ENCODE assay signal across 9 mouse cellular contexts in the genomic region with DNA sequence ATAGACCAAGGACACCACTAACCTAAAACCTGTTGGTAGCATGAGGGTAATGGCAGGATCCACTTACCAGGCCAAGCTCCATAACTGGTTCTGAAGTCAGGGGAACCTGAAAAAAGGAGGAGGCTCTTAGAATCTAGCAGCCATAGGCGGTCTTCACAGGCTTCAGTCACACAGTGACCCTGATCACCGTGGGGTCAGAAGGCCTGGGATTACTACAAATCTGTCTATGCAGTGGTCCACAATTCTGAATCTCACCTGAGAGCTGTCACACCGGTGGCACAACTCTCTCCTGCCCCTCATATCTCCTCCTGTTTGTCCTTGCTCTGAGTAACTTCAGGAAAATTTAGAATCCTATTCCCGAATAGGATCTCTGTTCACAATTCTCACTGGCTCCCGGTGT. TPM values are rescaled to one million over a fixed set of nuclear protein-coding genes. Genes with fewer than 3 reads are reported as not detected.
DNase-seq lines count a peak whose midpoint lies in the region; ATAC-seq and TF ChIP-seq lines count a peak whose summit lies in the region.
"Had no signal": no experiment of that assay in that cellular context is flagged by ENCODE, and none has a peak within 500 bp of the region (broad histone marks: within the 10 kb centered on the region; RNA-seq: fewer than 3 reads in every experiment).

No protein-coding gene starts in this region.

- no peaks in the 10 kb centered on the region for H3K9me3 ChIP-seq in kidney, embryonic 14.5 days (ENCODE audit: control insufficient read depth, low read length)
- H3K9me3 ChIP-seq in heart, postnatal 0 days (replicated peaks; ENCODE audit: control insufficient read depth, low read length) = no peaks in the 10 kb centered on the region

- peak overlapping the region; percentile 61 for H3K4me3 ChIP-seq in kidney, embryonic 14.5 days (ENCODE audit: low read length)
- H3K4me3 ChIP-seq in heart, postnatal 0 days (ENCODE audit: low read depth, low read length) = peak overlapping the region; percentile 74

- no peaks in the 10 kb centered on the region for H3K27me3 ChIP-seq in kidney, embryonic 14.5 days (ENCODE audit: control insufficient read depth, insufficient read depth, low read length)
- no peaks in the 10 kb centered on the region for H3K27me3 ChIP-seq in heart, postnatal 0 days (ENCODE audit: control insufficient read depth, insufficient read depth, low read length)

- TF ChIP-seq POLR2A in brain, embryonic 14.5 days (IDR thresholded peaks at IDR 0.05; ENCODE audit: borderline replicate concordance, extremely low read depth, insufficient read depth, insufficient read length, poor library complexity, severe bottlenecking) = no peak

- 48% methylated on average over 5 of the region's 5 CpGs for WGBS in kidney, embryonic 14.5 days
- 47% methylated on average over 5 of the region's 5 CpGs for WGBS in heart, postnatal 0 days

- H3K4me2 ChIP-seq in kidney, embryonic 14.5 days (replicated peaks; ENCODE audit: low read depth, low read length) = peak overlapping the region; percentile 64
- H3K4me2 ChIP-seq in heart, postnatal 0 days (ENCODE audit: low read depth, low read length) = peak overlapping the region; percentile 79

- intact Hi-C loops in left cerebral cortex, postnatal 10 days (cut with DNase I) = no loop called here

- no peak for DNase-seq in kidney, adult 9 months
- peak; percentile 0 for DNase-seq in brain, embryonic 14.5 days (ENCODE audit: low read depth)
- DNase-seq in heart, postnatal 0 days (ENCODE audit: low spot score) = no peak
- DNase-seq in urinary bladder, postnatal 4 days (ENCODE audit: low spot score in 2 of 2) = no peak
- DNase-seq in urinary bladder, postnatal 10 days (ENCODE audit: low spot score) = no peak
- DNase-seq in left cerebral cortex, postnatal 10 days (ENCODE audit: extremely low spot score in 1 of 2, low spot score in 2 of 2) = no peak

- no peak for TF ChIP-seq CTCF in brain, embryonic 14.5 days (IDR thresholded peaks at IDR 0.05; ENCODE audit: borderline replicate concordance, extremely low read depth, insufficient read depth, insufficient read length)
- TF ChIP-seq CTCF in heart, postnatal 0 days (IDR thresholded peaks at IDR 0.05; ENCODE audit: low read depth) = no peak

- H3K9ac ChIP-seq in kidney, embryonic 14.5 days (ENCODE audit: low read depth, low read length) = peak overlapping the region; percentile 75; the same call in 1 of the 2 replicates
- H3K9ac ChIP-seq in heart, postnatal 0 days (replicated peaks; ENCODE audit: low read depth, low read length) = peak overlapping the region; percentile 84

- peaks cover 6% of the 10 kb centered on the region; the same call in 1 of the 2 replicates for H3K36me3 ChIP-seq in kidney, embryonic 14.5 days (ENCODE audit: control insufficient read depth, insufficient read depth, low read length)
- peaks cover 4% of the 10 kb centered on the region for H3K36me3 ChIP-seq in heart, postnatal 0 days (replicated peaks; ENCODE audit: control insufficient read depth, insufficient read depth, low read length)

- H3K27ac ChIP-seq in kidney, embryonic 14.5 days (ENCODE audit: low read depth, low read length) = no peak overlapping the region
- peak overlapping the region; percentile 53 for H3K27ac ChIP-seq in heart, postnatal 0 days (ENCODE audit: low read depth)

- peak; percentile 28; the same call in 1 of the 2 replicates for ATAC-seq in kidney, embryonic 14.5 days (ENCODE audit: low FRiP score, low TSS enrichment)
- ATAC-seq in heart, postnatal 0 days (ENCODE audit: insufficient read depth, low read depth) = 0 out of 2 replicates have a peak, but pooled peaks have one; percentile 1
- 0 out of 2 replicates have a peak, but pooled peaks have one; percentile 8 for ATAC-seq in megakaryocyte progenitor cell, adult 5-6 weeks (replicated peaks; ENCODE audit: poor library complexity)

- no peaks in the 10 kb centered on the region for H3K4me1 ChIP-seq in kidney, embryonic 14.5 days (ENCODE audit: control insufficient read depth, insufficient read depth, low read length)
- peaks cover 5% of the 10 kb centered on the region for H3K4me1 ChIP-seq in heart, postnatal 0 days (ENCODE audit: control insufficient read depth, insufficient read depth)

- TF ChIP-seq EP300 in heart, postnatal 0 days (IDR thresholded peaks at IDR 0.05; ENCODE audit: low read depth) = no peak

RNA-seq across cellular contexts. Expression of a gene that starts 0.8 kb away (rescaled TPM):
- polyA plus RNA-seq in kidney, embryonic 14.5 days (2014; fragmentation: Nextera tagmentation; extraction: Ambion mirVana) = 3.0 and 4.4 TPM in 2 replicates
- polyA plus RNA-seq in brain, embryonic 14.5 days (2012; rRNA removed) = 3.8 and 5.8 TPM in 2 replicates
- total RNA-seq in heart, postnatal 0 days (2014; rRNA removed; ENCODE audit: low replicate concordance) = 1.4 and 3.6 TPM in 2 replicates
- 2.4 and 2.5 TPM in 2 replicates for polyA plus RNA-seq in heart, postnatal 0 days (2015; fragmentation: Nextera tagmentation; extraction: Ambion mirVana)
- total RNA-seq in megakaryocyte progenitor cell, adult 5-6 weeks (2015) = 0.44 and 0.57 TPM in 2 replicates
- 1.9 and 2.0 TPM in 2 replicates for total RNA-seq in megakaryocyte progenitor cell, adult 5-6 weeks (2017)
- total RNA-seq in left cerebral cortex, postnatal 10 days (2021) = 1 to 10 TPM; 8.0 to 8.1 TPM

RNA-seq across cellular contexts. Expression of a gene that starts 52.7 kb away (rescaled TPM):
- polyA plus RNA-seq in kidney, embryonic 14.5 days (2014; fragmentation: Nextera tagmentation; extraction: Ambion mirVana) = not detected in 2 replicates
- polyA plus RNA-seq in brain, embryonic 14.5 days (2012; rRNA removed) = not detected in 2 replicates
- not detected in 2 replicates for total RNA-seq in heart, postnatal 0 days (2014; rRNA removed; ENCODE audit: low replicate concordance)
- polyA plus RNA-seq in heart, postnatal 0 days (2015; fragmentation: Nextera tagmentation; extraction: Ambion mirVana) = not detected in 2 replicates
- not detected in 2 replicates for total RNA-seq in megakaryocyte progenitor cell, adult 5-6 weeks (2015)
- not detected in 2 replicates for total RNA-seq in megakaryocyte progenitor cell, adult 5-6 weeks (2017)
- not detected for total RNA-seq in left cerebral cortex, postnatal 10 days (2021)
- total RNA-seq: neutrophil, adult 5-6 weeks had no signal

RNA-seq across cellular contexts. Expression of a gene that starts 56.4 kb away (rescaled TPM):
- 22.5 and 31.1 TPM in 2 replicates for polyA plus RNA-seq in kidney, embryonic 14.5 days (2014; fragmentation: Nextera tagmentation; extraction: Ambion mirVana)
- polyA plus RNA-seq in brain, embryonic 14.5 days (2012; rRNA removed) = 17.6 and 20.6 TPM in 2 replicates
- total RNA-seq in heart, postnatal 0 days (2014; rRNA removed; ENCODE audit: low replicate concordance) = 13.5 and 15.0 TPM in 2 replicates
- 12.9 and 14.2 TPM in 2 replicates for polyA plus RNA-seq in heart, postnatal 0 days (2015; fragmentation: Nextera tagmentation; extraction: Ambion mirVana)
- total RNA-seq in megakaryocyte progenitor cell, adult 5-6 weeks (2015) = 11.2 and 12.3 TPM in 2 replicates
- total RNA-seq in megakaryocyte progenitor cell, adult 5-6 weeks (2017) = 9.4 and 11.7 TPM in 2 replicates
- total RNA-seq in left cerebral cortex, postnatal 10 days (2021) = 10 to 100 TPM; 14.1 to 15.5 TPM
